Mouse (Mus musculus) adrenal gland, adult 18-20 months (tissue): Measurements from ENCODE around the gene BC028528. TPM values are rescaled to one million over a fixed set of nuclear protein-coding genes. Genes with fewer than 3 reads are reported as not detected.

Experiments
- total RNA-seq, 2 experiments: library from RNA; stranded (reverse); gene quantifications; 1 replicate in 1 of 2; 2 replicates in 1 of 2; pipeline ENCODE4 v1.2.3; 2021

BC028528 gene
- total RNA-seq, 2 experiments from 2014 or later: 12.0 to 20.3 TPM

Other genes with a start within 250 kb of the BC028528 start
- gene Mcl1, start 233.2 kb downstream of the BC028528 start, total RNA-seq: 100 to 1,000 TPM; 138 to 228 TPM
- 10 to 100 TPM in 1 of 2 experiments, 1 to 10 TPM in 1; 8.6 to 10.1 TPM for gene Adamtsl4, start 204.1 kb downstream of the BC028528 start, total RNA-seq
- 100 to 1,000 TPM; 427 to 665 TPM for gene Ecm1, start 152.4 kb downstream of the BC028528 start, total RNA-seq
- gene Tars2, start 131.8 kb downstream of the BC028528 start, total RNA-seq: 10 to 100 TPM; 45.5 to 52.1 TPM
- gene Rprd2, start 73.1 kb downstream of the BC028528 start, total RNA-seq: 10 to 100 TPM; 43.0 to 46.8 TPM
- gene Prpf3, start 36.1 kb downstream of the BC028528 start, total RNA-seq: 10 to 100 TPM; 26.7 to 32.8 TPM
- 100 to 1,000 TPM; 252 to 270 TPM for gene Mrps21, start 20.5 kb downstream of the BC028528 start, total RNA-seq
- gene Ciart, start 9.8 kb downstream of the BC028528 start, total RNA-seq: 1 to 10 TPM; 2.1 to 3.2 TPM
- gene Aph1a, start 2.0 kb upstream of the BC028528 start, total RNA-seq: 100 to 1,000 TPM; 103 to 120 TPM
- gene Car14, start 12.7 kb upstream of the BC028528 start, total RNA-seq: 1 to 10 TPM; 1.1 to 3.6 TPM
- 100 to 1,000 TPM in 1 of 2 experiments, 10 to 100 TPM in 1; 92.2 to 101 TPM for gene Anp32e, start 37.2 kb upstream of the BC028528 start, total RNA-seq
- 10 to 100 TPM; 20.9 to 32.2 TPM for gene Plekho1, start 104.0 kb upstream of the BC028528 start, total RNA-seq
- 10 to 100 TPM; 26.4 to 31.4 TPM for gene Vps45, start 166.5 kb upstream of the BC028528 start, total RNA-seq
- gene Otud7b, start 212.5 kb upstream of the BC028528 start, total RNA-seq: 10 to 100 TPM; 32.1 to 35.0 TPM